Mouse (Mus musculus) spleen, adult 2 months (tissue): Measurements from ENCODE around the gene Rnf213.

ENCODE experiments used
- CTCF ChIP-seq: fragments of 200-500 bp; IDR thresholded peaks from 2 replicates; pipeline ENCODE4 v1.5.1; 2011; ENCODE audit warnings: mild to moderate bottlenecking, inconsistent platforms; ENCODE audit not compliant: insufficient read depth, insufficient read length, insufficient replicate concordance; ENCODE audit errors: extremely low read depth
- POLR2A ChIP-seq: fragments of 200-500 bp; IDR thresholded peaks from 2 replicates; pipeline ENCODE4 v1.6.1; 2011; ENCODE audit warnings: low read depth, low read length, inconsistent platforms

- no peak for TF ChIP-seq POLR2A
- TF ChIP-seq CTCF: no peak
Measured at GRCm38 (mm10) chr11:119524545-119524949, 131.6 kb downstream of the Rnf213 start.
